31 mouse cellular contexts compared by ENCODE assay signal in the genomic region with DNA sequence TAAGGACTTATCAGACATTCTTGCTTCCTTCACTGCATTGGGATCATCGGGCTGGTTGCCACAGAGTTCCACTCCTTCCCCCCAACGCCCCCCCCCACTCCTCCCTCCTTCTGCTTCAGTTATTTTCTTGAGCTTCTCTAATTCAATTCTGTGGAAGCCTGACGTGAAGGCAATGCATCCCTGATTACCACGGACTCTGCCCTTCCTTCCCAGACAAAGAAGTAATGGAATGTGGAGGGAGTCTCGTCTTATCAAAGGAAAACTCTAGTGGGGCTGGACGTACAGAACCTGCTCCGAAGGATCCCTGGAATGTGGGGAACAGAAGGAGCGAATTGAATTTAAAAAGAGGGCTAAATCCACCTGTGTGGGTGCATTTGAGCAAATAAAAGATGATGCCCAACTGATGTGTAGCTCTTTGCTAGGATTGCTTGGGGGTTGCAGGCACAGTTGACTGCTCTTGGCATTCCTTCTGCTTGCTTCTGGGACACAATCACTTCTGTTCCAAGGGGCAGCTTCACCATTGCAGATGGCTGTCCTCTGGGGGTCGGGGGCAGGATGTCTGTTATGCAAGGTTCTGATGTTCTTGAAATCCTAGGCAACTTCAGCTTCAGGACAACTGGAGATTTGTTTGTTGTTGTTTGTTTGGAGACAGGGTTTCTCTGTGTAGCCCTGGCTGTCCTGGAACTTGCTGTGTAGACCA. TPM values are rescaled to one million over a fixed set of nuclear protein-coding genes. Genes with fewer than 3 reads are reported as not detected.
A peak's percentile ranks its signal among the peaks of the same experiment; 100 is the strongest.
DNase-seq lines count a peak whose midpoint lies in the region; ATAC-seq lines count a peak whose summit lies in the region.
"Had no signal": no experiment of that assay in that cellular context is flagged by ENCODE, and none has a peak within 500 bp of the region (broad histone marks: within the 10 kb centered on the region; RNA-seq: fewer than 3 reads in every experiment).

No protein-coding gene starts in this region.

- peaks cover 23% of the 10 kb centered on the region for H3K4me1 ChIP-seq in heart, embryonic 10.5 days
- H3K4me1 ChIP-seq in midbrain, embryonic 11.5 days (ENCODE audit: control insufficient read depth, insufficient read depth, low read length): no peaks in the 10 kb centered on the region
- no peaks in the 10 kb centered on the region for H3K4me1 ChIP-seq in midbrain, embryonic 16.5 days (ENCODE audit: control insufficient read depth, insufficient read depth, low read length)
- H3K4me1 ChIP-seq: embryonic facial prominence, embryonic 13.5 days; forebrain, embryonic 12.5 days; forebrain, embryonic 15.5 days; hindbrain, embryonic 13.5 days had no signal

- no peaks in the 10 kb centered on the region for H3K36me3 ChIP-seq in heart, embryonic 10.5 days
- H3K36me3 ChIP-seq in midbrain, embryonic 11.5 days (ENCODE audit: control insufficient read depth, insufficient read depth, low read length): no peaks in the 10 kb centered on the region
- H3K36me3 ChIP-seq in midbrain, embryonic 16.5 days (ENCODE audit: control insufficient read depth, insufficient read depth, low read length): no peaks in the 10 kb centered on the region
- H3K36me3 ChIP-seq: embryonic facial prominence, embryonic 10.5 days; embryonic facial prominence, embryonic 13.5 days; forebrain, embryonic 12.5 days; forebrain, embryonic 15.5 days; G1E; hindbrain, embryonic 13.5 days had no signal

- WGBS in heart, embryonic 10.5 days: 32% methylated on average over 9 of the region's 9 CpGs
- WGBS in midbrain, embryonic 11.5 days: 57% methylated on average over 9 of the region's 9 CpGs
- 36% methylated on average over 9 of the region's 9 CpGs for WGBS in midbrain, embryonic 16.5 days

- no peak overlapping the region for H3K9ac ChIP-seq in midbrain, embryonic 11.5 days (ENCODE audit: low read length)
- no peak overlapping the region for H3K9ac ChIP-seq in midbrain, embryonic 16.5 days (ENCODE audit: low read depth, low read length)
- H3K9ac ChIP-seq: embryonic facial prominence, embryonic 13.5 days; forebrain, embryonic 12.5 days; forebrain, embryonic 15.5 days; hindbrain, embryonic 13.5 days had no signal

- H3K27ac ChIP-seq in heart, embryonic 10.5 days: no peak overlapping the region
- no peak overlapping the region for H3K27ac ChIP-seq in midbrain, embryonic 11.5 days (ENCODE audit: low read depth, low read length)
- no peak overlapping the region for H3K27ac ChIP-seq in midbrain, embryonic 16.5 days (ENCODE audit: low read length)
- H3K27ac ChIP-seq: embryonic facial prominence, embryonic 10.5 days; embryonic facial prominence, embryonic 13.5 days; forebrain, embryonic 12.5 days; forebrain, embryonic 15.5 days; hindbrain, embryonic 13.5 days had no signal

- no peak overlapping the region for H3K4me3 ChIP-seq in heart, embryonic 10.5 days
- no peak overlapping the region for H3K4me3 ChIP-seq in midbrain, embryonic 11.5 days (ENCODE audit: low read depth, low read length)
- H3K4me3 ChIP-seq in midbrain, embryonic 16.5 days (ENCODE audit: low read depth, low read length): no peak overlapping the region
- H3K4me3 ChIP-seq: embryonic facial prominence, embryonic 10.5 days; embryonic facial prominence, embryonic 13.5 days; erythroblast, embryonic 14.5 days; forebrain, embryonic 12.5 days; forebrain, embryonic 15.5 days; hindbrain, embryonic 13.5 days had no signal

- H3K9me3 ChIP-seq in heart, embryonic 10.5 days: no peaks in the 10 kb centered on the region
- no peaks in the 10 kb centered on the region for H3K9me3 ChIP-seq in midbrain, embryonic 11.5 days (ENCODE audit: control insufficient read depth, low read length)
- no peaks in the 10 kb centered on the region for H3K9me3 ChIP-seq in midbrain, embryonic 16.5 days (replicated peaks; ENCODE audit: control insufficient read depth, low read length, poor library complexity, severe bottlenecking)
- H3K9me3 ChIP-seq: embryonic facial prominence, embryonic 10.5 days; embryonic facial prominence, embryonic 13.5 days; forebrain, embryonic 12.5 days; forebrain, embryonic 15.5 days; G1E; hindbrain, embryonic 13.5 days had no signal

- DNase-seq in heart, embryonic 10.5 days (ENCODE audit: low spot score): peak; percentile 67
- no peak for DNase-seq in heart, adult 9 months (ENCODE audit: low spot score in 2 of 2)
- peak; percentile 78 for DNase-seq in midbrain, embryonic 11.5 days (ENCODE audit: low spot score, missing footprints)
- peak; percentile 28 for DNase-seq in ZHBTc4 (ENCODE audit: low read depth, low spot score)
- no peak for DNase-seq in gastrocnemius, postnatal 36 days
- DNase-seq: adrenal gland, adult 8-10 months; adrenal gland, postnatal 25 days; B cell, adult 2 months; cerebellum, adult 11-12 months; cerebellum, adult 8-10 months; cerebellum, postnatal 10 days; cerebellum, postnatal 36 days; embryo, embryonic 11 days; gastrocnemius, postnatal 25 days had no signal

- intact Hi-C loops in gastrocnemius, postnatal 36 days (cut with DNase I): no loop called here

- no peak for ATAC-seq in midbrain, embryonic 11.5 days (ENCODE audit: low FRiP score)
- no peak for ATAC-seq in midbrain, embryonic 16.5 days
- ATAC-seq: activated CD4-positive, CD25-positive, alpha-beta regulatory T cell, adult 4 months; forebrain, embryonic 15.5 days; hindbrain, embryonic 16.5 days; intestine, embryonic 16.5 days; Patski had no signal

- H3K27me3 ChIP-seq in heart, embryonic 10.5 days (ENCODE audit: insufficient read depth, poor library complexity, severe bottlenecking): no peaks in the 10 kb centered on the region
- H3K27me3 ChIP-seq in midbrain, embryonic 11.5 days (ENCODE audit: control insufficient read depth, insufficient read depth, low read length): no peaks in the 10 kb centered on the region
- H3K27me3 ChIP-seq in midbrain, embryonic 16.5 days (ENCODE audit: control insufficient read depth, insufficient read depth, low read depth, low read length): no peaks in the 10 kb centered on the region
- H3K27me3 ChIP-seq: CH12.LX; embryonic facial prominence, embryonic 13.5 days; forebrain, embryonic 12.5 days; forebrain, embryonic 15.5 days; hindbrain, embryonic 13.5 days had no signal

- H3K4me2 ChIP-seq in midbrain, embryonic 11.5 days: no peak overlapping the region
- H3K4me2 ChIP-seq in midbrain, embryonic 16.5 days (ENCODE audit: low read length): no peak overlapping the region
- H3K4me2 ChIP-seq: embryonic facial prominence, embryonic 13.5 days; forebrain, embryonic 12.5 days; forebrain, embryonic 15.5 days; heart, embryonic 11.5 days; hindbrain, embryonic 13.5 days had no signal

RNA-seq across cellular contexts. Expression of a gene that starts 24.4 kb away (rescaled TPM):
- polyA plus RNA-seq in heart, embryonic 10.5 days (2016; fragmentation: Nextera tagmentation; extraction: Ambion mirVana): 2.0 and 3.4 TPM in 2 replicates
- polyA plus RNA-seq in midbrain, embryonic 11.5 days (2014; fragmentation: Nextera tagmentation; extraction: Ambion mirVana): 0.63 and 0.83 TPM in 2 replicates
- 0.12 and 0.30 TPM in 2 replicates for polyA plus RNA-seq in midbrain, embryonic 16.5 days (2015; fragmentation: Nextera tagmentation; extraction: Ambion mirVana)
- under 1 TPM in 1 of 2 experiments, not detected in 1; 0.26 TPM for total RNA-seq in gastrocnemius, postnatal 36 days (2021)

RNA-seq across cellular contexts. Expression of a gene that starts 37.4 kb away (rescaled TPM):
- 0.70 and 0.73 TPM in 2 replicates for polyA plus RNA-seq in heart, embryonic 10.5 days (2016; fragmentation: Nextera tagmentation; extraction: Ambion mirVana)
- not detected in 2 replicates for polyA plus RNA-seq in midbrain, embryonic 11.5 days (2014; fragmentation: Nextera tagmentation; extraction: Ambion mirVana)
- not detected in 2 replicates for polyA plus RNA-seq in midbrain, embryonic 16.5 days (2015; fragmentation: Nextera tagmentation; extraction: Ambion mirVana)
- total RNA-seq in gastrocnemius, postnatal 36 days (2021): not detected
- total RNA-seq: adrenal gland, adult 8-10 months; adrenal gland, postnatal 25 days; gastrocnemius, postnatal 25 days; heart, postnatal 25 days; hematopoietic stem cell, adult 5-6 weeks had no signal
- polyA plus RNA-seq: activated CD4-positive, CD25-positive, alpha-beta regulatory T cell, adult 4 months; embryonic facial prominence, embryonic 10.5 days; embryonic facial prominence, embryonic 13.5 days; erythroblast, embryonic 14.5 days; forebrain, embryonic 12.5 days; hindbrain, embryonic 13.5 days; hindbrain, embryonic 16.5 days; Patski had no signal

RNA-seq across cellular contexts. Expression of a gene that starts 37.4 kb away (rescaled TPM):
- not detected in 2 replicates for polyA plus RNA-seq in heart, embryonic 10.5 days (2016; fragmentation: Nextera tagmentation; extraction: Ambion mirVana)
- polyA plus RNA-seq in midbrain, embryonic 11.5 days (2014; fragmentation: Nextera tagmentation; extraction: Ambion mirVana): not detected in 2 replicates
- 0.09 and 0.14 TPM in 2 replicates for polyA plus RNA-seq in midbrain, embryonic 16.5 days (2015; fragmentation: Nextera tagmentation; extraction: Ambion mirVana)
- total RNA-seq in gastrocnemius, postnatal 36 days (2021): not detected
- total RNA-seq: adrenal gland, postnatal 25 days; hematopoietic stem cell, adult 5-6 weeks had no signal
- polyA plus RNA-seq: embryonic facial prominence, embryonic 10.5 days; erythroblast, embryonic 14.5 days; G1E; heart, embryonic 14.5 days; Patski had no signal

RNA-seq across cellular contexts. Expression of a gene that starts 51.1 kb away (rescaled TPM):
- 124 and 146 TPM in 2 replicates for polyA plus RNA-seq in heart, embryonic 10.5 days (2016; fragmentation: Nextera tagmentation; extraction: Ambion mirVana)
- 132 and 136 TPM in 2 replicates for polyA plus RNA-seq in midbrain, embryonic 11.5 days (2014; fragmentation: Nextera tagmentation; extraction: Ambion mirVana)
- polyA plus RNA-seq in midbrain, embryonic 16.5 days (2015; fragmentation: Nextera tagmentation; extraction: Ambion mirVana): 89.7 and 90.9 TPM in 2 replicates
- 10 to 100 TPM; 26.9 to 29.3 TPM for total RNA-seq in gastrocnemius, postnatal 36 days (2021)

RNA-seq across cellular contexts. Expression of a gene that starts 51.8 kb away (rescaled TPM):
- polyA plus RNA-seq in heart, embryonic 10.5 days (2016; fragmentation: Nextera tagmentation; extraction: Ambion mirVana): 677 and 779 TPM in 2 replicates
- 566 and 581 TPM in 2 replicates for polyA plus RNA-seq in midbrain, embryonic 11.5 days (2014; fragmentation: Nextera tagmentation; extraction: Ambion mirVana)
- polyA plus RNA-seq in midbrain, embryonic 16.5 days (2015; fragmentation: Nextera tagmentation; extraction: Ambion mirVana): 543 and 547 TPM in 2 replicates
- total RNA-seq in gastrocnemius, postnatal 36 days (2021): 100 to 1,000 TPM; 614 to 667 TPM

Comparison
In these comparisons a context has a peak if more than half of its experiments do, and no peak if none do; other contexts are left out.
1. DNase-seq: peak in heart, embryonic 10.5 days (single experiment), midbrain, embryonic 11.5 days (single experiment) and ZHBTc4 (single experiment); none in heart, adult 9 months (0 of 2) and gastrocnemius, postnatal 36 days (0 of 2).